Mouse (Mus musculus): ENCODE measurements around the gene Crebzf. TPM values are rescaled to one million over a fixed set of nuclear protein-coding genes. Genes with fewer than 3 reads are reported as not detected.

The Crebzf gene
- polyA plus RNA-seq, 1 experiment: 135 TPM

- H3K27ac ChIP-seq (ENCODE audit: insufficient read depth, low read length): no peak overlapping the region
- H3K4me1 ChIP-seq (ENCODE audit: control insufficient read depth, insufficient read depth, low read length): no peaks in the 10 kb centered on the region
- TF ChIP-seq CTCF (IDR thresholded peaks at IDR 0.05; ENCODE audit: borderline replicate concordance, insufficient read depth, low read depth, low read length): no peak
- TF ChIP-seq POLR2A (IDR thresholded peaks at IDR 0.05; ENCODE audit: borderline replicate concordance, insufficient read depth, low read length): no peak
- H3K27me3 ChIP-seq (ENCODE audit: control insufficient read depth, insufficient read depth, low read length): no peaks in the 10 kb centered on the region
- no peak for DNase-seq
- 86% methylated on average over 4 of the region's 4 CpGs for WGBS
- H3K4me3 ChIP-seq (replicated peaks; ENCODE audit: insufficient read depth, low read depth, low read length): no peak overlapping the region
These were observed 2.5 kb upstream of the Crebzf start for GRCm38 (mm10) chr7:90440044-90440443.

- no peak for DNase-seq
- 6% methylated on average over 4 of the region's 4 CpGs for WGBS
- Histone ChIP-seq H3K4me3 (replicated peaks; ENCODE audit: insufficient read depth, low read depth, low read length) (peak overlapping the region; percentile 60), H3K27me3 (ENCODE audit: control insufficient read depth, insufficient read depth, low read length) (no peaks in the 10 kb centered on the region), H3K27ac (ENCODE audit: insufficient read depth, low read length) (peak overlapping the region; percentile 27; the same call in 1 of the 2 replicates), H3K4me1 (ENCODE audit: control insufficient read depth, insufficient read depth, low read length) (no peaks in the 10 kb centered on the region)
- no peak for TF ChIP-seq CTCF (IDR thresholded peaks at IDR 0.05; ENCODE audit: borderline replicate concordance, insufficient read depth, low read depth, low read length)
- no peak for TF ChIP-seq POLR2A (IDR thresholded peaks at IDR 0.05; ENCODE audit: borderline replicate concordance, insufficient read depth, low read length)
These were observed 459 bp upstream of the Crebzf start for GRCm38 (mm10) chr7:90442070-90442469.

- peak; percentile 80 to 82 for DNase-seq
- TF ChIP-seq CTCF (IDR thresholded peaks at IDR 0.05; ENCODE audit: borderline replicate concordance, insufficient read depth, low read depth, low read length) (no peak), POLR2A (IDR thresholded peaks at IDR 0.05; ENCODE audit: borderline replicate concordance, insufficient read depth, low read length) (no peak)
- no peaks in the 10 kb centered on the region for H3K27me3 ChIP-seq (ENCODE audit: control insufficient read depth, insufficient read depth, low read length)
These were observed 867 bp downstream of the Crebzf start for GRCm38 (mm10) chr7:90443101-90444091.

GRCm38 (mm10) chr7:90444206-90444605 lies 1.7 kb downstream of the Crebzf start:
- TF ChIP-seq CTCF (IDR thresholded peaks at IDR 0.05; ENCODE audit: borderline replicate concordance, insufficient read depth, low read depth, low read length) (no peak), POLR2A (IDR thresholded peaks at IDR 0.05; ENCODE audit: borderline replicate concordance, insufficient read depth, low read length) (no peak)
- peak overlapping the region; percentile 60 for H3K4me3 ChIP-seq (replicated peaks; ENCODE audit: insufficient read depth, low read depth, low read length)
- no peak for DNase-seq
- H3K27me3 ChIP-seq (ENCODE audit: control insufficient read depth, insufficient read depth, low read length): no peaks in the 10 kb centered on the region
- no peak overlapping the region for H3K27ac ChIP-seq (ENCODE audit: insufficient read depth, low read length)
- under 1% methylated on average over 6 of the region's 6 CpGs for WGBS
- H3K4me1 ChIP-seq (ENCODE audit: control insufficient read depth, insufficient read depth, low read length): no peaks in the 10 kb centered on the region

More at GRCm38 (mm10) chr7:90443101-90444091, 867 bp downstream of the Crebzf start:
- under 1% methylated on average over 123 of the region's 123 CpGs for WGBS
- no peaks in the 10 kb centered on the region for H3K4me1 ChIP-seq (ENCODE audit: control insufficient read depth, insufficient read depth, low read length)
- peak overlapping the region; percentile 60 for H3K4me3 ChIP-seq (replicated peaks; ENCODE audit: insufficient read depth, low read depth, low read length)
- H3K27ac ChIP-seq (ENCODE audit: insufficient read depth, low read length): peak overlapping the region; percentile 82

- WGBS: 8% methylated on average over 7 of the region's 7 CpGs
- DNase-seq: peak in 1 of 2 experiments; percentile 16
- Histone ChIP-seq H3K27me3 (ENCODE audit: control insufficient read depth, insufficient read depth, low read length) (no peaks in the 10 kb centered on the region), H3K4me3 (replicated peaks; ENCODE audit: insufficient read depth, low read depth, low read length) (peak overlapping the region; percentile 75), H3K4me1 (ENCODE audit: control insufficient read depth, insufficient read depth, low read length) (no peaks in the 10 kb centered on the region), H3K27ac (ENCODE audit: insufficient read depth, low read length) (no peak overlapping the region)
- TF ChIP-seq POLR2A (IDR thresholded peaks at IDR 0.05; ENCODE audit: borderline replicate concordance, insufficient read depth, low read length) (no peak), CTCF (IDR thresholded peaks at IDR 0.05; ENCODE audit: borderline replicate concordance, insufficient read depth, low read depth, low read length) (no peak)
These were observed 13.8 kb downstream of the Crebzf start for GRCm38 (mm10) chr7:90456149-90456844.

GRCm38 (mm10) chr7:90456845-90457468 lies 14.4 kb downstream of the Crebzf start, which contains the start of gene Tmem126a:
Tmem126a (minus strand) TSS chr7:90457229.
- peak; percentile 88 to 89 for DNase-seq
- Histone ChIP-seq H3K4me3 (replicated peaks; ENCODE audit: insufficient read depth, low read depth, low read length) (peak within 1 kb of the TSS; percentile 75), H3K4me1 (ENCODE audit: control insufficient read depth, insufficient read depth, low read length) (no peaks in the 10 kb centered on the region), H3K27me3 (ENCODE audit: control insufficient read depth, insufficient read depth, low read length) (no peaks in the 10 kb centered on the region), H3K27ac (ENCODE audit: insufficient read depth, low read length) (peak within 1 kb of the TSS; percentile 80)
- TF ChIP-seq POLR2A (IDR thresholded peaks at IDR 0.05; ENCODE audit: borderline replicate concordance, insufficient read depth, low read length) (peak; percentile 92), CTCF (IDR thresholded peaks at IDR 0.05; ENCODE audit: borderline replicate concordance, insufficient read depth, low read depth, low read length) (0 out of 2 replicates have a peak, but pooled peaks have one; percentile 12)
- under 1% methylated on average over 41 of the region's 41 CpGs for WGBS

- WGBS: 4% methylated on average over 10 of the region's 10 CpGs
- H3K27ac ChIP-seq (ENCODE audit: insufficient read depth, low read length): peak overlapping the region; percentile 80
- peak overlapping the region; percentile 75 for H3K4me3 ChIP-seq (replicated peaks; ENCODE audit: insufficient read depth, low read depth, low read length)
- peak in 1 of 2 experiments; percentile 37 for DNase-seq
- no peaks in the 10 kb centered on the region for H3K4me1 ChIP-seq (ENCODE audit: control insufficient read depth, insufficient read depth, low read length)
- TF ChIP-seq POLR2A (IDR thresholded peaks at IDR 0.05; ENCODE audit: borderline replicate concordance, insufficient read depth, low read length) (no peak), CTCF (IDR thresholded peaks at IDR 0.05; ENCODE audit: borderline replicate concordance, insufficient read depth, low read depth, low read length) (no peak)
- H3K27me3 ChIP-seq (ENCODE audit: control insufficient read depth, insufficient read depth, low read length): no peaks in the 10 kb centered on the region
These were observed 15.0 kb downstream of the Crebzf start for GRCm38 (mm10) chr7:90457517-90457916.

Data from cerebellum, adult 2 months (tissue).